10 mouse cellular contexts compared by ENCODE assay signal in genomic region chr14:120337731-120338462, GRCm38 (mm10).
DNase-seq lines count a peak whose midpoint lies in the region; ATAC-seq lines count a peak whose summit lies in the region.
"Had no signal": no experiment of that assay in that cellular context is flagged by ENCODE, and none has a peak within 500 bp of the region (broad histone marks: within the 10 kb centered on the region; RNA-seq: fewer than 3 reads in every experiment).

No protein-coding gene starts in this region.

- no peaks in the 10 kb centered on the region; the same call in 1 of the 2 replicates for H3K36me3 ChIP-seq in lung, embryonic 15.5 days

- WGBS in lung, embryonic 15.5 days, result 31% methylated on average over 7 of the region's 7 CpGs

- H3K9me3 ChIP-seq in lung, embryonic 15.5 days, result no peaks in the 10 kb centered on the region

- no peaks in the 10 kb centered on the region for H3K27me3 ChIP-seq in lung, embryonic 15.5 days
- H3K27me3 ChIP-seq: Patski had no signal

- peaks cover 51% of the 10 kb centered on the region for H3K4me1 ChIP-seq in lung, embryonic 15.5 days

- peak; percentile 54 for DNase-seq in adrenal gland, adult 2 months
- DNase-seq in adrenal gland, adult 8-10 months, result no peak
- peak; percentile 30 for DNase-seq in kidney, adult 9 months
- no peak for DNase-seq in kidney, postnatal 4 days
- DNase-seq in R1 (ENCODE audit: low read depth, low spot score), result peak; percentile 77
- DNase-seq in urinary bladder, adult 18-20 months (ENCODE audit: low spot score in 2 of 2), result no peak
- DNase-seq in right cerebral cortex, postnatal 14 days, result no peak
- DNase-seq: thymus, postnatal 36 days had no signal

- peak overlapping the region; percentile 76 for H3K27ac ChIP-seq in lung, embryonic 15.5 days

- ATAC-seq in lung, embryonic 15.5 days (ENCODE audit: borderline replicate concordance, extremely low read depth, low FRiP score, low TSS enrichment), result peak; percentile 44; the same call in 1 of the 2 replicates

- no peak overlapping the region for H3K9ac ChIP-seq in lung, embryonic 15.5 days

- H3K4me2 ChIP-seq in lung, embryonic 15.5 days, result no peak overlapping the region

- no peak overlapping the region for H3K4me3 ChIP-seq in lung, embryonic 15.5 days

Comparison
In these comparisons a context has a peak if more than half of its experiments do, and no peak if none do; other contexts are left out.
1. DNase-seq: peak in adrenal gland, adult 2 months (single experiment), kidney, adult 9 months (single experiment) and R1 (single experiment); none in adrenal gland, adult 8-10 months (single experiment), kidney, postnatal 4 days (0 of 2), urinary bladder, adult 18-20 months (0 of 2) and right cerebral cortex, postnatal 14 days (single experiment).